ENCODE assay signal across 21 mouse cellular contexts in the genomic region with DNA sequence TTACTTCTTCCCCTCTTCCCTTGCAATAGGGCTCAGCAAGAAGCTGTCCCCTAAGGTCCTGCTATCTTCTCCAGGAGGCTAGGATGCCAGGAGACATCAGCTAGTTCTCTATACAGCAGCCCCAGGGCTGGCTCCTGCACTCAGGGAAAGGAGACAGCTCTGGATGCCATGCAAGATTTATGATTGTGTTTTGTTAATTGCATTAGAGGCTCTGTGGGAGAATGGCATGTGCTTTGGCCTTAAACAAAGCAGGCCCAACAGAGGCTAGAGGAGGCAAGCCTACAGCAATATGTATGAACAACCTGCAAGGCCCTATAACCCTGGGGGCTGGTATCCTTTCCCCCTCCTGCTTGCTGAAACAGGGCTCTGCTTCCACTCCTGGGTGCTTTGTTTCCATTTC. TPM values are rescaled to one million over a fixed set of nuclear protein-coding genes. Genes with fewer than 3 reads are reported as not detected.
A peak's percentile ranks its signal among the peaks of the same experiment; 100 is the strongest.
DNase-seq lines count a peak whose midpoint lies in the region; ATAC-seq lines count a peak whose summit lies in the region.
"Had no signal": no experiment of that assay in that cellular context is flagged by ENCODE, and none has a peak within 500 bp of the region (broad histone marks: within the 10 kb centered on the region; RNA-seq: fewer than 3 reads in every experiment).

No protein-coding gene starts in this region.

- H3K4me1 ChIP-seq in neural tube, embryonic 11.5 days (ENCODE audit: control insufficient read depth, insufficient read depth, low read length) = 0 out of 2 replicates have a peak, but pooled peaks cover 5% of the 10 kb centered on the region
- H3K4me1 ChIP-seq in hindbrain, embryonic 14.5 days (replicated peaks; ENCODE audit: control insufficient read depth, insufficient read depth, low read length) = peaks cover 13% of the 10 kb centered on the region
- peaks cover 25% of the 10 kb centered on the region for H3K4me1 ChIP-seq in neural tube, embryonic 15.5 days
- H3K4me1 ChIP-seq: limb, embryonic 12.5 days; liver, embryonic 13.5 days had no signal

- H3K27ac ChIP-seq in neural tube, embryonic 11.5 days (ENCODE audit: low read depth, low read length) = no peak overlapping the region
- H3K27ac ChIP-seq in hindbrain, embryonic 14.5 days = peak overlapping the region; percentile 27; the same call in 1 of the 2 replicates
- 0 out of 2 replicates have a peak overlapping the region, but pooled peaks have one; percentile 23 for H3K27ac ChIP-seq in neural tube, embryonic 15.5 days (replicated peaks)
- H3K27ac ChIP-seq: embryonic facial prominence, embryonic 13.5 days; gastrocnemius, adult 2 months; limb, embryonic 12.5 days; liver, embryonic 13.5 days; midbrain, embryonic 10.5 days had no signal

- H3K9ac ChIP-seq in neural tube, embryonic 11.5 days (ENCODE audit: low read length) = no peak overlapping the region
- peak overlapping the region; percentile 12; the same call in 1 of the 2 replicates for H3K9ac ChIP-seq in hindbrain, embryonic 14.5 days
- H3K9ac ChIP-seq in neural tube, embryonic 15.5 days (replicated peaks) = no peak overlapping the region
- H3K9ac ChIP-seq: embryonic facial prominence, embryonic 13.5 days; limb, embryonic 12.5 days; liver, embryonic 13.5 days; lung, embryonic 14.5 days had no signal

- no peaks in the 10 kb centered on the region for H3K36me3 ChIP-seq in neural tube, embryonic 11.5 days (ENCODE audit: control insufficient read depth, insufficient read depth, low read length)
- no peaks in the 10 kb centered on the region for H3K36me3 ChIP-seq in hindbrain, embryonic 14.5 days (replicated peaks; ENCODE audit: control insufficient read depth, insufficient read depth)
- no peaks in the 10 kb centered on the region for H3K36me3 ChIP-seq in neural tube, embryonic 15.5 days
- H3K36me3 ChIP-seq: embryonic facial prominence, embryonic 13.5 days; G1E; limb, embryonic 12.5 days; liver, embryonic 13.5 days; midbrain, embryonic 10.5 days had no signal

- H3K27me3 ChIP-seq in neural tube, embryonic 11.5 days (ENCODE audit: control insufficient read depth, insufficient read depth, low read length) = no peaks in the 10 kb centered on the region
- no peaks in the 10 kb centered on the region for H3K27me3 ChIP-seq in hindbrain, embryonic 14.5 days (ENCODE audit: control insufficient read depth, insufficient read depth, low read length)
- peaks cover 3% of the 10 kb centered on the region; the same call in 1 of the 2 replicates for H3K27me3 ChIP-seq in neural tube, embryonic 15.5 days (replicated peaks)
- H3K27me3 ChIP-seq: embryonic facial prominence, embryonic 13.5 days; limb, embryonic 12.5 days; liver, embryonic 13.5 days had no signal

- H3K9me3 ChIP-seq in neural tube, embryonic 11.5 days (ENCODE audit: control insufficient read depth, low read length) = no peaks in the 10 kb centered on the region
- no peaks in the 10 kb centered on the region for H3K9me3 ChIP-seq in hindbrain, embryonic 14.5 days (ENCODE audit: control insufficient read depth, low read length)
- no peaks in the 10 kb centered on the region for H3K9me3 ChIP-seq in neural tube, embryonic 15.5 days (replicated peaks)
- H3K9me3 ChIP-seq: embryonic facial prominence, embryonic 13.5 days; G1E; limb, embryonic 12.5 days; liver, embryonic 13.5 days; midbrain, embryonic 10.5 days had no signal

- DNase-seq in embryo, embryonic 10 days (ENCODE audit: low spot score) = peak; percentile 31
- DNase-seq in embryo, embryonic 9.5 days (ENCODE audit: extremely low spot score) = no peak
- DNase-seq in neural tube, embryonic 11.5 days (ENCODE audit: low spot score) = peak; percentile 42
- DNase-seq in neural tube, embryonic 10.5 days (ENCODE audit: extremely low spot score, low spot score) = no peak
- peak; percentile 45 for DNase-seq in hindbrain, embryonic 14.5 days (ENCODE audit: low spot score)
- no peak for DNase-seq in spleen, postnatal 4 days (ENCODE audit: low spot score in 2 of 2)
- DNase-seq in yolk sac, embryonic 10.5 days (ENCODE audit: low spot score) = no peak
- DNase-seq: adrenal gland, postnatal 36 days; cerebellum, adult 18-20 months; gastrocnemius, adult 2 months; heart, adult 11 months; heart, postnatal 36 days; liver, embryonic 13.5 days; lung, embryonic 14.5 days; lung, postnatal 4 days had no signal

- H3K4me3 ChIP-seq in neural tube, embryonic 11.5 days (ENCODE audit: low read depth, low read length) = no peak overlapping the region
- H3K4me3 ChIP-seq in hindbrain, embryonic 14.5 days (replicated peaks; ENCODE audit: low read length) = no peak overlapping the region
- H3K4me3 ChIP-seq in neural tube, embryonic 15.5 days (replicated peaks) = no peak overlapping the region
- H3K4me3 ChIP-seq: embryonic facial prominence, embryonic 13.5 days; gastrocnemius, adult 2 months; limb, embryonic 12.5 days; liver, embryonic 13.5 days; midbrain, embryonic 10.5 days had no signal

- peak; percentile 75 for ATAC-seq in neural tube, embryonic 11.5 days (ENCODE audit: insufficient read depth, low FRiP score, low TSS enrichment)
- 0 out of 2 replicates have a peak, but pooled peaks have one; percentile 29 for ATAC-seq in hindbrain, embryonic 14.5 days (ENCODE audit: low FRiP score)
- no peak for ATAC-seq in neural tube, embryonic 15.5 days (ENCODE audit: low FRiP score)
- ATAC-seq: intestine, postnatal 0 days had no signal

- H3K4me2 ChIP-seq in neural tube, embryonic 11.5 days (ENCODE audit: low read depth) = no peak overlapping the region
- no peak overlapping the region for H3K4me2 ChIP-seq in hindbrain, embryonic 14.5 days (replicated peaks)
- no peak overlapping the region for H3K4me2 ChIP-seq in neural tube, embryonic 15.5 days
- H3K4me2 ChIP-seq: embryonic facial prominence, embryonic 13.5 days; limb, embryonic 12.5 days; liver, embryonic 13.5 days; lung, embryonic 14.5 days had no signal

RNA-seq across cellular contexts. Expression of gene Jam3, which starts 30.6 kb away (rescaled TPM):
- polyA plus RNA-seq in neural tube, embryonic 11.5 days (2014; fragmentation: Nextera tagmentation; extraction: Ambion mirVana) = 137 and 138 TPM in 2 replicates
- polyA plus RNA-seq in hindbrain, embryonic 14.5 days (2014; fragmentation: Nextera tagmentation; extraction: Ambion mirVana) = 44.5 and 46.1 TPM in 2 replicates
- 42.3 and 45.0 TPM in 2 replicates for polyA plus RNA-seq in neural tube, embryonic 15.5 days (2015; fragmentation: Nextera tagmentation; extraction: Ambion mirVana)
- polyA plus RNA-seq: G1E had no signal

Comparison
In these comparisons a context has a peak if more than half of its experiments do, and no peak if none do; other contexts are left out.
1. DNase-seq: peak in embryo, embryonic 10 days (single experiment), neural tube, embryonic 11.5 days (single experiment) and hindbrain, embryonic 14.5 days (single experiment); none in embryo, embryonic 9.5 days (single experiment), neural tube, embryonic 10.5 days (single experiment), spleen, postnatal 4 days (0 of 2) and yolk sac, embryonic 10.5 days (single experiment).